Mouse (Mus musculus): Measurements from ENCODE around the gene Cptp. TPM values are rescaled to one million over a fixed set of nuclear protein-coding genes. Genes with fewer than 3 reads are reported as not detected.

Gene Cptp
- total and polyA plus RNA-seq, 3 experiments: 14.0 to 22.6 TPM; not detected in 1

DNA sequence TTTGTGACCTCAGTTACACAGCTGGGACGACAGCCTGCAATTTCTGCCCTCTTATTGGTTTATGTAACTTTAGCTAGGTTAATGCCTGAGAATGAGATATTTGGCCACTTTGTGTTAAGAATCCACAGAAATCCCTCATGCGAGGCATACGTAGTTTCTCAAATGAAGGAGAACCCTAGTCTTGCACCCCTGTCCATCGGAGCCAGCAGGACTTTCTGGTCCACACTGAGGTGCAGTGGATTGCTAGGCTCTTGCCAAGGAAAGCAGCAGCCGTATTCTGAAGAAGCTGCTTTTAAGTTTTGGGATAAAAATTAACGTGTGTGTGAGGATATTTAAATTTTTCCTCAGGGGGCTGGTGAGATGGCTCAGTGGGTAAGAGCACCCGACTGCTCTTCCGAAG is 38.6 kb downstream of the Cptp start:
- Histone ChIP-seq H3K27ac (ENCODE audit: control insufficient read depth, low read depth, low read length) (peak overlapping the region; percentile 57), H3K4me1 (ENCODE audit: control insufficient read depth in 1 of 2, insufficient read depth in 2 of 2, low read length in 2 of 2) (peaks cover 0 to 10% of the 10 kb centered on the region in 2 experiments; a peak in 1 of 4 replicates), H3K9ac (ENCODE audit: control insufficient read depth, low read depth, low read length, poor library complexity, severe bottlenecking) (peak overlapping the region; percentile 54), H3K4me3 (ENCODE audit: control insufficient read depth in 1 of 2, insufficient read depth in 1 of 2, low read depth in 2 of 2, low read length in 2 of 2) (peak overlapping the region; percentile 24 to 84), H3K36me3 (ENCODE audit: control insufficient read depth in 1 of 2, insufficient read depth in 2 of 2, low read length in 2 of 2) (peaks cover 0 to 7% of the 10 kb centered on the region in 2 experiments; a peak in 2 of 4 replicates), H3K9me3 (replicated peaks; ENCODE audit: insufficient read depth, low read length) (no peaks in the 10 kb centered on the region), H3K79me2 (ENCODE audit: control insufficient read depth, insufficient read depth, low read length, poor library complexity) (peaks cover 15% of the 10 kb centered on the region), H3K27me3 (ENCODE audit: control insufficient read depth in 1 of 2, insufficient read depth in 2 of 2, low read length in 2 of 2) (no peaks in the 10 kb centered on the region)
- no peak for TF ChIP-seq NRF1 (IDR thresholded peaks at IDR 0.05; ENCODE audit: insufficient read depth, low read depth, low read length, poor library complexity, severe bottlenecking)
- TF ChIP-seq POLR2A (IDR thresholded peaks at IDR 0.05; ENCODE audit: control insufficient read depth in 1 of 2, insufficient read depth in 1 of 2, low read depth in 1 of 2, low read length in 2 of 2, poor library complexity in 1 of 2): no peak
- TF ChIP-seq CTCF (IDR thresholded peaks at IDR 0.05 in 2 of 3, conservative IDR thresholded peaks at IDR 0.05 in 1 of 3; ENCODE audit: control insufficient read depth in 1 of 3, insufficient read depth in 1 of 3, low read depth in 2 of 3, low read length in 3 of 3, poor library complexity in 1 of 3, severe bottlenecking in 1 of 3): no peak
- TF ChIP-seq ZKSCAN1 (IDR thresholded peaks at IDR 0.05; ENCODE audit: low read depth, low read length): no peak
- TF ChIP-seq EP300 (IDR thresholded peaks at IDR 0.05; ENCODE audit: low read depth in 1 of 2, low read length in 2 of 2): no peak
- TF ChIP-seq MYC (IDR thresholded peaks at IDR 0.05; ENCODE audit: low read depth, low read length): no peak
- TF ChIP-seq GABPA (IDR thresholded peaks at IDR 0.05; ENCODE audit: low read depth, low read length): no peak
- no peak for TF ChIP-seq UBTF (IDR thresholded peaks at IDR 0.05; ENCODE audit: borderline replicate concordance, insufficient read depth, low read depth, low read length)
- TF ChIP-seq ELF1 (IDR thresholded peaks at IDR 0.05; ENCODE audit: low read depth, low read length): no peak
- TF ChIP-seq JUND (IDR thresholded peaks at IDR 0.05; ENCODE audit: low read depth, low read length): no peak
- no peak for TF ChIP-seq POLR2AphosphoS2 (IDR thresholded peaks at IDR 0.05; ENCODE audit: low read length)
- TF ChIP-seq GATA1 (IDR thresholded peaks at IDR 0.05; ENCODE audit: low read depth, low read length): no peak
- TF ChIP-seq E2F4 (IDR thresholded peaks at IDR 0.05; ENCODE audit: borderline replicate concordance, low read depth, low read length): no peak
- TF ChIP-seq SIN3A (IDR thresholded peaks at IDR 0.05; ENCODE audit: low read length): no peak
- TF ChIP-seq BHLHE40 (IDR thresholded peaks at IDR 0.05; ENCODE audit: borderline replicate concordance, low read depth, low read length): no peak
- no peak for TF ChIP-seq CHD2 (IDR thresholded peaks at IDR 0.05; ENCODE audit: low read length)
- no peak for TF ChIP-seq ZNF384 (IDR thresholded peaks at IDR 0.05; ENCODE audit: low read depth, low read length)
- TF ChIP-seq TBP (IDR thresholded peaks at IDR 0.05; ENCODE audit: low read depth, low read length): no peak
- peak; percentile 68 for DNase-seq (ENCODE audit: low read depth, low spot score)

DNA sequence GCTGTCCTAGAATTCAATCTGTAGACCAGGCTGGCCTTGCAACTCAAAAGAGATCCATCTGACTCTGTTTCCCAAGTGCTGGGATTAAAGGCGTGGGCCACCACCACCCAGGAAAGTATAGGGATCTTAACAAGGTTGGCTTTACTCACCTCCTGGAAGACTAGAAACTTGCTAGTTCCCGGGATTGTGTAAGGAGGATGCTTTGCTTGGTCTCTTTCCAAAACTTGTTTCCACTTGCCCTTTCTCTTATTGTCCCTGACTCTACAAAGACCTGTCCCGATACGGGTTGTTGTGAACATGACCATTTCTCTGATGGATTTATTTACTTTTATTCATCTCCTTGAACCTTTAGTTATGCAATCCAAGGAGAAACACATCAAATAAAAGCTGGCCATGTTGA is 39.4 kb downstream of the Cptp start:
- Histone ChIP-seq H3K4me3 (ENCODE audit: control insufficient read depth in 1 of 2, insufficient read depth in 1 of 2, low read depth in 2 of 2, low read length in 2 of 2) (no peak overlapping the region), H3K27ac (ENCODE audit: control insufficient read depth, low read depth, low read length) (no peak overlapping the region), H3K27me3 (ENCODE audit: control insufficient read depth in 1 of 2, insufficient read depth in 2 of 2, low read length in 2 of 2) (no peaks in the 10 kb centered on the region), H3K9ac (ENCODE audit: control insufficient read depth, low read depth, low read length, poor library complexity, severe bottlenecking) (no peak overlapping the region), H3K4me1 (ENCODE audit: control insufficient read depth in 1 of 2, insufficient read depth in 2 of 2, low read length in 2 of 2) (peaks cover 0 to 10% of the 10 kb centered on the region in 2 experiments; a peak in 1 of 4 replicates), H3K79me2 (ENCODE audit: control insufficient read depth, insufficient read depth, low read length, poor library complexity) (peaks cover 15% of the 10 kb centered on the region), H3K9me3 (replicated peaks; ENCODE audit: insufficient read depth, low read length) (no peaks in the 10 kb centered on the region), H3K36me3 (ENCODE audit: control insufficient read depth in 1 of 2, insufficient read depth in 2 of 2, low read length in 2 of 2) (peaks cover 3 to 7% of the 10 kb centered on the region in 2 experiments)
- TF ChIP-seq MAX (IDR thresholded peaks at IDR 0.05; ENCODE audit: low read length) (no peak), ZKSCAN1 (IDR thresholded peaks at IDR 0.05; ENCODE audit: low read depth, low read length) (no peak), CHD2 (IDR thresholded peaks at IDR 0.05; ENCODE audit: low read length) (no peak), RAD21 (IDR thresholded peaks at IDR 0.05; ENCODE audit: low read depth, low read length) (no peak)
- no peak for DNase-seq (ENCODE audit: low read depth, low spot score)
